Mouse (Mus musculus) stomach, embryonic 16.5 days (tissue): ENCODE measurements around the gene 4930522H14Rik. TPM values are rescaled to one million over a fixed set of nuclear protein-coding genes. Genes with fewer than 3 reads are reported as not detected.

ENCODE experiments used
- ATAC-seq: fragments of 200-750 bp; cut with Nextera tagmentation; 2 replicates; pipeline ENCODE4 v1.8.0; 2017; ENCODE audit warnings: moderate number of reproducible peaks, moderate TSS enrichment; ENCODE audit not compliant: insufficient read depth, low FRiP score
- H3K27ac ChIP-seq: fragments of 300-500 bp; sonication (generic); 2 replicates; pipeline ENCODE4 v1.5.1; 2014; ENCODE audit warnings: low read length
- H3K27me3 ChIP-seq: fragments of 300-500 bp; sonication (generic); 2 replicates; pipeline ENCODE4 v1.6.1; 2014; ENCODE audit warnings: low read length, control low read depth, mixed read lengths; ENCODE audit not compliant: control insufficient read depth, insufficient read depth
- H3K36me3 ChIP-seq: fragments of 300-500 bp; sonication (generic); 2 replicates; pipeline ENCODE4 v1.6.1; 2014; ENCODE audit warnings: low read length; ENCODE audit not compliant: control insufficient read depth, insufficient read depth
- H3K4me1 ChIP-seq: fragments of 300-500 bp; sonication (generic); 2 replicates; pipeline ENCODE4 v1.6.1; 2014; ENCODE audit warnings: low read length, control low read depth, mixed read lengths; ENCODE audit not compliant: control insufficient read depth, insufficient read depth
- H3K4me2 ChIP-seq: fragments of 300-500 bp; sonication (generic); 2 replicates; pipeline ENCODE4 v1.6.1; 2014; ENCODE audit warnings: low read depth, low read length, mixed read lengths
- H3K4me3 ChIP-seq: fragments of 300-500 bp; sonication (generic); replicated peaks from 2 replicates; pipeline ENCODE4 v1.5.1; 2014; ENCODE audit warnings: mild to moderate bottlenecking, low read length
- H3K9ac ChIP-seq: fragments of 300-500 bp; sonication (generic); 2 replicates; pipeline ENCODE4 v1.6.1; 2014; ENCODE audit warnings: low read length
- H3K9me3 ChIP-seq: fragments of 300-500 bp; sonication (generic); replicated peaks from 2 replicates; pipeline ENCODE4 v1.6.1; 2016; ENCODE audit warnings: low read length, control low read depth; ENCODE audit not compliant: control insufficient read depth
- WGBS: fragments of 180-500 bp; shearing (Covaris S2); extraction: QIAGEN DNeasy Blood & Tissue Kit; methylation state at CpG from one replicate; pipeline ENCODE4 v1.1.7; 2014; 5-methylcytosine and 5-hydroxymethylcytosine counted together
- polyA plus RNA-seq: library from polyadenylated mRNA; unstranded; fragments of >200 nt; fragmentation: Nextera tagmentation; extraction: Ambion mirVana; gene quantifications from 2 replicates; pipeline ENCODE4 v1.2.1, GENCODE M21; 2015

The 4930522H14Rik gene
- not detected in 2 replicates for polyA plus RNA-seq

DNA sequence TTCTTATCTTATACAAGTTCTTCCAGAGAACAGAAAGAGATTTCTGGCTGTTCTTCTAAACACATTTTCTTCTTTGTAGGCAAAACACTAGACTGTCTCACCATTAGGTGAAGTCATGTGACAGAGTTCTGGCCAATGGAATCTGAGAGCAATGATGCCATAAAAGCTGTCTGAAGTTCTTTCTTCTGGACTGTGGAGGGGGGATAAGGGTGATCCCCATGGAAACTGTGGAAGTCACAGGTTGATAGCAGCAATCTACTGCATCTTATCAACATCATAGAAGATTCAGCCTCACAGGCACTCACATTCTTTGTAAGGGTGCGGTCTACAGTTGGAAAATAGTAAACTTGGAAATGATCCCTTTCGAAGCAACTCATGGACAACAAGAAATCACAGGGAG lies at the start of gene 4930522H14Rik:
Gene 4930522H14Rik (minus strand): TSS at position 187 of the 400 bp plus-strand sequence.
- H3K27ac ChIP-seq: no peak within 1 kb of the TSS
- 96% methylated on average over 2 of the region's 2 CpGs for WGBS

DNA sequence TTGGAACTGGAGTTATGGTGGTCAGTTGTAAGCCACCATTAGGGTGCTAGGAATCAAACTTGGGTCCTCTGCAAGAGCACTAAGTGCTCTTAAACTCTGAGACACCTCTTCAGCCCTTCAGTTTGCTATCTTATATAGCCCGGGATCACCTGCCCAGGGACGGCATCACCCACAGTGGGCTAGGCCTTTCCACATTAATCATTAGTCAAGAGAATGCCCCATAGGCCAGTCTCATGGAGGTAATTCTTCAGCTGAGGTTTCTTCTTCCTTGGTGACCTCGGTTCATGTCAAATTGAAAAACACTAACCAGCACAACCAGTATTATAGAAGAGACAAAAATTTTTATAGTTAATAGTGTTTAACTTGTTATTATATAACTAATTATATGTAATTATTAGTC lies 47.3 kb upstream of the 4930522H14Rik start:
- H3K36me3 ChIP-seq: no peaks in the 10 kb centered on the region
- H3K4me3 ChIP-seq: no peak overlapping the region
- no peaks in the 10 kb centered on the region for H3K4me1 ChIP-seq
- H3K9ac ChIP-seq: no peak overlapping the region
- H3K27me3 ChIP-seq: no peaks in the 10 kb centered on the region
- no peak overlapping the region for H3K27ac ChIP-seq
- ATAC-seq: no peak
- H3K4me2 ChIP-seq: no peak overlapping the region
- 58% methylated on average over 3 of the region's 3 CpGs for WGBS
- no peaks in the 10 kb centered on the region for H3K9me3 ChIP-seq

More for the DNA sequence above, at the start of gene 4930522H14Rik:
- H3K9ac ChIP-seq: no peak within 1 kb of the TSS
- no peaks in the 10 kb centered on the region for H3K9me3 ChIP-seq
- H3K4me3 ChIP-seq: no peak within 1 kb of the TSS
- no peaks in the 10 kb centered on the region for H3K4me1 ChIP-seq
- H3K36me3 ChIP-seq: no peaks in the 10 kb centered on the region
- H3K27me3 ChIP-seq: no peaks in the 10 kb centered on the region
- no peak within 1 kb of the TSS for H3K4me2 ChIP-seq
- ATAC-seq: no peak

DNA sequence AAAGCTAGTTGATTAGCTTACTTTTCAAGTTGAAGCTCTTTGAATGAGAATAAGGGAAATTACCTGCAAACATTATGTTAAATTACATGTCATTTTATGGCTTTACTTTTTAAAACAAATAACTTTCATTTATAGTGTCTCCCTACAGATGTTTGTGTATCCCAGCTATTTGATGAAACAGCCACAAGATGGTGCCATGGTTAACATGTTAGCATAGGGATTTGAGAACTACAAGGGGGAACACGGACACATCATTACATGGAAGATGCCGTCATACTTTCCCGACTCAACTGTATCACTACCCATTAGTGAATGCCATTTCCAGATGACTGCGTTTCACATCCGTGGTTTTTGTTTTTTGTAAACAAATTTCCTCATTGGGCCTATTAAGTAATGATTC lies 45.8 kb upstream of the 4930522H14Rik start:
- 76% methylated on average over 5 of the region's 5 CpGs for WGBS

DNA sequence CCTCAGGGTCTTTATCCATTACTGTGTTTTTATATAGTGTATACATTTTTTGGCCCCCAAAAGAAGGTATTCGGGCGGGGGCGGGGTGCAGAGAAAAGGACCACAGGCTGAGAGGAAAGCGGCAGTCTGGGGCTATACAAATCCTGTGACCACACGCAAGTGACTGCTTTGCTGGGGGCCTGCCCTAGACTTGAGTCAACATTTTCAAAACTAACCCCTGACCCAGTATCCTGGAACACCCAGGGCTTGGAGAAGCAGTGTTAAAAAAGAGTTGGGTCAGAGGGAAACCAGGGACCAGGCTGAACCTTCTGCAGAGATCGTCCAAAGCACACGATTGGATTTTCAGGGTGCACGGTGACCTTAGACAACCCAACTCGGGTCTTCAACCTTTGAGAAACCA lies 43.7 kb upstream of the 4930522H14Rik start:
- H3K9ac ChIP-seq: no peak overlapping the region
- no peaks in the 10 kb centered on the region for H3K9me3 ChIP-seq
- H3K27me3 ChIP-seq: no peaks in the 10 kb centered on the region
- no peaks in the 10 kb centered on the region for H3K4me1 ChIP-seq
- WGBS: 68% methylated on average over 9 of the region's 9 CpGs
- no peak overlapping the region for H3K27ac ChIP-seq
- no peak overlapping the region for H3K4me2 ChIP-seq
- H3K4me3 ChIP-seq: no peak overlapping the region
- ATAC-seq: no peak
- no peaks in the 10 kb centered on the region for H3K36me3 ChIP-seq

More for the DNA sequence above, 45.8 kb upstream of the 4930522H14Rik start:
- Histone ChIP-seq H3K9me3 (no peaks in the 10 kb centered on the region), H3K4me3 (no peak overlapping the region), H3K4me1 (no peaks in the 10 kb centered on the region), H3K27ac (no peak overlapping the region), H3K27me3 (no peaks in the 10 kb centered on the region), H3K4me2 (no peak overlapping the region), H3K36me3 (no peaks in the 10 kb centered on the region), H3K9ac (no peak overlapping the region)
- no peak for ATAC-seq

DNA sequence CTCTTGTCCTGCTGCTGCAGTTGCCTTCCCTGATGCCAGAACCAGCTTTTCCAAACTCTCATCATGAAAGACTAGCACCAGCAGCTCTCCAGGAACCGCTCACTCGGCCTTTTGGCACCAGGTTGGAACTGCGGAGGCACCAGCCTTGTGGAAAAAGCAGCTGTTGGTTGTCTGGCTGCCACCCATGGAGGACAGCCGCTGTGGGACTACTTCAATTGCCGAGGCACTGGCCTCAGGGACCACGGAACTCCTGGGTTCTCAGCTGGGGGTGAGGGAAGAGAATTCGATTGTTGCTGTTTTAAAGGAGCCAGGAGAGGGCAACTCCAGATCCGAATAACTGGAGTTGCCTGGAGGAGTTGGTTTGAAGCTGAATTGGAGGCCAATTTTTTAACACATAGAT lies 43.2 kb upstream of the 4930522H14Rik start:
- no peak for ATAC-seq
- H3K4me1 ChIP-seq: no peaks in the 10 kb centered on the region

DNA sequence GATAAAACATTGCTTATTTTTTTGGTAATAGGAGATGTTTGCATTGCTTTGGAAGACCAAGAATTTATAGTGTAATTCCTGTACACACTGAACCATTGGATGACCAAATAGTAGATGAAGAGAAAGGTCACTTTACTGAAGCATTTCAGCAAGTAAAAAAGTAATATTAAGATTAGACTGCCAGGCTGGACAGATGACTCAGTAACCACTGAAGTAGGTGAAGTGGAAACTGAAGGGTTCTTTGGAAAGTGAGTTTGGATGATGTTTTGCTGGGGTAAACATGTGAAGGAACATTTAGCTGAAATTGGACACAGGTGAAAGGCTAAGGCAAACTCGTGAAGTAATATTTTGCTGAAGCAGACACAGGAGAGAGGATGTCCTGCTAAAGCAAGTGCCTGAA lies 41.5 kb upstream of the 4930522H14Rik start:
- no peak overlapping the region for H3K4me2 ChIP-seq
- no peaks in the 10 kb centered on the region for H3K36me3 ChIP-seq
- no peaks in the 10 kb centered on the region for H3K4me1 ChIP-seq
- no peak overlapping the region for H3K9ac ChIP-seq
- 83% methylated on average over 1 of the region's 1 CpGs for WGBS
- ATAC-seq: no peak
- H3K9me3 ChIP-seq: no peaks in the 10 kb centered on the region
- no peak overlapping the region for H3K4me3 ChIP-seq
- H3K27me3 ChIP-seq: no peaks in the 10 kb centered on the region
- H3K27ac ChIP-seq: no peak overlapping the region

More for the DNA sequence above, 43.2 kb upstream of the 4930522H14Rik start:
- WGBS: 43% methylated on average over 8 of the region's 8 CpGs
- Histone ChIP-seq H3K36me3 (no peaks in the 10 kb centered on the region), H3K27me3 (no peaks in the 10 kb centered on the region), H3K9me3 (no peaks in the 10 kb centered on the region), H3K9ac (no peak overlapping the region), H3K4me3 (no peak overlapping the region), H3K27ac (no peak overlapping the region), H3K4me2 (no peak overlapping the region)

DNA sequence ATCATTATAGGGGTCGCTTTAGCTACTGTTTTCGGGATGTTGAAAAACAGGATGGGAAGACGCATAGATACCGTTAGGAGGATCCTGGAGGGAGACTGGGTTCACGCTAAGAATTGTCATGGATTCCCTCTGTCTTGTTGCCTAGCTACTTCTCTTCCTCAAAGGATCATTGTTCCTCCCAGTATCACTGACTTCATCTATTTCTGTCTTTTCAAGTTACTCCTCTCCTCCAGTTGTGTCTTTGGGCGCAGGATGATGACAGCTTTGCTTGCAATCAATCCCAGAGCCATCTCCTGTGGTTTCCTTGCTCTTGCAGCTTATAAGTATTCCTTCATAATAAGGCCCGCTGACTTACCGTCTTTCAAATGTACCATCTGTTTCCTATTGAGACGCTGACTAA lies 38.3 kb upstream of the 4930522H14Rik start:
- ATAC-seq: no peak
- WGBS: 88% methylated on average over 9 of the region's 9 CpGs
- no peaks in the 10 kb centered on the region for H3K36me3 ChIP-seq

DNA sequence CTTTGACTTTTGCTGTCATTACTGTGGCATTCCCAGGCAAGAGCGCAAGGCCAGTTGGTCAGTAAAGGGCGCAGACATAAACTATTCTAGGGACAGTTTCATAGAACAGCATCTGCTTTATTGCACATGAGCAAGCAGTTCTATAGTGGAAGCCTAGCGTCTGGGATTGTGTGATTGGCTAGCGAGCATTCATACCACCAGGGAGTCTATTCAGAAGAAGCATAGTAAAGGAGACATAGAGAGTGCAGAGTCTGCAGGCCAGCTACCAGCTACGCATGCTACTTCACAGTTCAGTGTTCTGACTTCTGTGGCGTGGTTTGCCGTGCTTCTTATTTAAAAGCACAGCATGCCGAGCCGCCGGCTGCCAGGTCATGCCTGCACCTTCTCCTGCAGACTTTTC lies 37.9 kb upstream of the 4930522H14Rik start:
- 86% methylated on average over 10 of the region's 10 CpGs for WGBS
- no peaks in the 10 kb centered on the region for H3K4me1 ChIP-seq
- no peak for ATAC-seq
- no peak overlapping the region for H3K4me3 ChIP-seq
- H3K9ac ChIP-seq: no peak overlapping the region
- no peaks in the 10 kb centered on the region for H3K36me3 ChIP-seq
- no peak overlapping the region for H3K4me2 ChIP-seq
- H3K27ac ChIP-seq: no peak overlapping the region
- H3K27me3 ChIP-seq: no peaks in the 10 kb centered on the region
- H3K9me3 ChIP-seq: no peaks in the 10 kb centered on the region

More for the DNA sequence above, 38.3 kb upstream of the 4930522H14Rik start:
- no peak overlapping the region for H3K4me3 ChIP-seq
- no peak overlapping the region for H3K9ac ChIP-seq
- H3K9me3 ChIP-seq: no peaks in the 10 kb centered on the region
- H3K27me3 ChIP-seq: no peaks in the 10 kb centered on the region
- H3K4me1 ChIP-seq: no peaks in the 10 kb centered on the region
- H3K27ac ChIP-seq: no peak overlapping the region
- H3K4me2 ChIP-seq: no peak overlapping the region

DNA sequence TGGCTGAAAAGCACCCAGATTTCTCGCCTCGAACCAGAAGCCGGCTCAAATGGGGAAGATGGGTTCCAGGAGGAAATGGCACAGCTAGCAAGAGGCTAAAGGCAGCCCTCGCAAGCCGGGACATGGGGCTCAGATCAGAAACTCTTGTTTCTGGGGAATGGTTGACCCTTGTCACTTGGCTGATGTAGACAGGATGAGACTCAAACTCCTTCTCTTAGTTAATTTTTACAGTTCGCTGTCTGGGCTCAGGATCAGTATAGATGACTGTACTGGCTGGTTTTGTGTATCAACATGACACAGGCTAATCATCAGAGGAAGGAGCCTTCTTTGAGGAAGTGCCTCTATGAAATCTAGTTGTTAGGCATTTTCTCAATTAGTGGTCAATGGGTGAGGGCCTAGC lies 33.6 kb upstream of the 4930522H14Rik start:
- Histone ChIP-seq H3K36me3 (no peaks in the 10 kb centered on the region), H3K9me3 (no peaks in the 10 kb centered on the region), H3K4me3 (no peak overlapping the region), H3K4me1 (no peaks in the 10 kb centered on the region), H3K27me3 (no peaks in the 10 kb centered on the region), H3K4me2 (no peak overlapping the region), H3K9ac (no peak overlapping the region), H3K27ac (no peak overlapping the region)
- no peak for ATAC-seq
- WGBS: 81% methylated on average over 6 of the region's 6 CpGs
